Mouse (Mus musculus): ENCODE data around the gene Catsper4.

DNA sequence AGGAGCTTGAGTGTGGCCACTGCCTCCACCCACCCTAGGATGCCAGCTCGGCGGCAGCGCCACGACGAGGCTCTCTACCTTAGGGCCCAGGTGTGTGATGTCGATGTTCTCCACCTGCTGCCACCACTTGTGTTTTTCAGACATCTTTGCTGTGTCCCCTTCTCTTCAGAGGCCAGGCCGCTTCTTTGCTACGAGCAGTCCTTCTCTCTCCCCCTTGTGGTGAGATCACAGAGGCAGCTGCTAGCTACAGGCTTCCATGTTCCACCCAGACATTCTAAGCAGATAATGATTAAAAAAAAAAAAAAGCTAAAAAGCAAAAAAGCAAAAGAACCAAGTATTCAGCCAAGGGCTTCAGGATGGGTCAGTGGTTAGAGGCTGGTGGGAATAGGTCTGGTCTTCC lies at the start of gene Catsper4:
- TF ChIP-seq CTCF (IDR thresholded peaks at IDR 0.05; ENCODE audit: extremely low read depth, insufficient read length, insufficient replicate concordance, low read depth, low read length) (no peak), POLR2A (IDR thresholded peaks at IDR 0.05; ENCODE audit: low read depth, low read length) (no peak)
